Mouse (Mus musculus) kidney, adult 2 months (tissue): ENCODE results near the gene Svip. TPM values are rescaled to one million over a fixed set of nuclear protein-coding genes. Genes with fewer than 3 reads are reported as not detected.

Source experiments
- DNase-seq: peaks from one replicate; pipeline ENCODE4 v3.0.0; 2021
- H3K27ac ChIP-seq: fragments of 200-500 bp; 2 replicates; pipeline ENCODE4 v1.5.1; 2012; ENCODE audit warnings: low read depth, low read length, control low read depth, inconsistent platforms; ENCODE audit not compliant: insufficient read depth
- H3K27me3 ChIP-seq: fragments of 200-500 bp; replicated peaks from 2 replicates; pipeline ENCODE4 v1.6.1; 2012; ENCODE audit warnings: mild to moderate bottlenecking, moderate library complexity, low read length, inconsistent platforms; ENCODE audit not compliant: control insufficient read depth, insufficient read depth
- H3K36me3 ChIP-seq: fragments of 200-500 bp; 2 replicates; pipeline ENCODE4 v1.6.1; 2012; ENCODE audit warnings: mild to moderate bottlenecking, moderate library complexity, low read length, inconsistent platforms; ENCODE audit not compliant: control insufficient read depth, insufficient read depth
- H3K4me1 ChIP-seq: fragments of 200-500 bp; 2 replicates; pipeline ENCODE4 v1.6.1; 2011; ENCODE audit warnings: low read length; ENCODE audit not compliant: control insufficient read depth, insufficient read depth
- H3K4me3 ChIP-seq: fragments of 200-500 bp; 2 replicates; pipeline ENCODE4 v1.5.1; 2011; ENCODE audit warnings: mild to moderate bottlenecking, low read depth, low read length, control low read depth; ENCODE audit not compliant: insufficient read depth
- CTCF ChIP-seq: fragments of 200-500 bp; conservative IDR thresholded peaks from 2 replicates; pipeline ENCODE4 v1.5.1; 2011; ENCODE audit warnings: low read depth, mild to moderate bottlenecking, control low read depth, low read length, moderate library complexity, mixed read lengths; ENCODE audit not compliant: insufficient read depth, insufficient read length
- POLR2A ChIP-seq: fragments of 200-500 bp; IDR thresholded peaks from one replicate; pipeline ENCODE4 v1.6.1; 2011; ENCODE audit warnings: low read depth, low read length, control low read depth
- WGBS: fragments of 180-500 bp; shearing (Covaris S2); methylation state at CpG from one replicate; pipeline ENCODE4 v1.1.7; 2018; 5-methylcytosine and 5-hydroxymethylcytosine counted together
- polyA plus RNA-seq: library from polyadenylated mRNA; depleted of rRNA; stranded (reverse); fragments of >200 nt; gene quantifications from 2 replicates; pipeline ENCODE4 v1.2.3, GENCODE M21; 2012

Svip gene
- polyA plus RNA-seq, 1 experiment = 7.6 TPM

GRCm38 (mm10) chr7:52013457-52013856 is 7.6 kb upstream of the Svip start:
- no peak for TF ChIP-seq CTCF
- TF ChIP-seq POLR2A = no peak

DNA sequence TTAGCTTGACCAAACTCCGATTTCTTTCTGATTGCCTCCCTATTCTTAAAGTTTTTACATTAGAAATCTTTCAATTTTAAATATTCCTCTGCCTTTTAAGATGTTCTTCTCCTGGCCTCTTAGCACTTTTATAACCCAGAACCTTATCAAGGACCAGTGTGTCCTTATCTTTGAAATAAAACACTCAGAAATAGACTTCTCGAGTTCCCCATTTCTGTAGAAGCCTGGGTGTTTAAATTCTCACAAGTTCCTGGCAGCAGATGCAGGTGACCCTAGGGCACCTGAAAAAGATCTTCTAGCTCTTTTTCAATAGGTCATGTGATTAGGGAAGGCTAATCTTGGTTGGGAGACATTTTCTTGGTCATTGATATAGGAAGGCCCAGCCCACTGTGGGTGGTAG is 1.3 kb upstream of the Svip start:
- no peaks in the 10 kb centered on the region for H3K27me3 ChIP-seq
- H3K36me3 ChIP-seq = no peaks in the 10 kb centered on the region
- DNase-seq = no peak
- WGBS = 84% methylated on average over 2 of the region's 2 CpGs
- H3K4me3 ChIP-seq = no peak overlapping the region
- H3K27ac ChIP-seq = no peak overlapping the region
- no peaks in the 10 kb centered on the region for H3K4me1 ChIP-seq
- TF ChIP-seq POLR2A = no peak
- no peak for TF ChIP-seq CTCF

More at GRCm38 (mm10) chr7:52013457-52013856, 7.6 kb upstream of the Svip start:
- Histone ChIP-seq H3K4me1 (no peaks in the 10 kb centered on the region), H3K36me3 (no peaks in the 10 kb centered on the region), H3K27me3 (no peaks in the 10 kb centered on the region), H3K27ac (no peak overlapping the region), H3K4me3 (no peak overlapping the region)
- WGBS = 78% methylated on average over 7 of the region's 7 CpGs
- DNase-seq = no peak

DNA sequence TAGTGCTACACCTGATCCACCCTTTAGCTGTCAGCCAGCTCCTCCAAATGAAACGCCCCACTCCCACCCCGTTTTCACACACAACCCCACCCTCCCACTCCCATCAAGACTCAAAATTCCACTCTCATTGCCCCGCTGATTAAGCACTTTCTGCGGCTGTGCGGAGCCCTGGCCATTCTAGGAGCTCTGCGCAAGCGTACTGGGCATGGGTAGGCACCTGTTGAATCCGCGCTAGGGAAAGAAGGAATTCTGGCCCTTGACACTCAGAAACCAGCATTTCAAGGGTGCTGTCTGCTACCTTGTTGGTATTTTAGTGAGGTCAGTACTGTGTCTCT is 445 bp upstream of the Svip start:
- peak overlapping the region; percentile 83 for H3K4me3 ChIP-seq
- H3K27me3 ChIP-seq = no peaks in the 10 kb centered on the region
- H3K27ac ChIP-seq = peak overlapping the region; percentile 94; the same call in 1 of the 2 replicates
- TF ChIP-seq CTCF (no peak), POLR2A (no peak)
- WGBS = 1% methylated on average over 9 of the region's 9 CpGs
- DNase-seq = no peak
- no peaks in the 10 kb centered on the region for H3K4me1 ChIP-seq
- no peaks in the 10 kb centered on the region for H3K36me3 ChIP-seq

DNA sequence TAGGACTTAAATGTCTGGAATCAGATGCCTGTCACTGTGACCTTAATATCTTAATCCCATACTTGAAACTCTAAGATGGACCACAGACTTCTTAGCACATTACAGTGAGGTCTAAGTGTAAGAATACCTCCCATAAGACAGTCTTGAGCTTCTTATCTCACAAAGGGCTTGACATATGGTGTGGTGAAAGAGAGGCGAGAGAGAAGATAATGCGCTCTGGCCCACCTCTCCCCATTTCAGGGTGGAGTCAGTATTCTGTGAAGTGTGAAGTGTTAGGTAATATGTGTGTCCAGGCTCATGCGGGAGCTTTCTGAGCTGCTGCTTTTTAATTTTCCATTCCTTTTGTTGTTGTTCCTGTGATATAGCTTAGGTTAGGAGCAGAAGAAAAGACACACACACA is 14.8 kb downstream of the Svip start:
- WGBS = 76% methylated on average over 3 of the region's 3 CpGs

GRCm38 (mm10) chr7:51986909-51987308 is 18.9 kb downstream of the Svip start:
- H3K4me3 ChIP-seq = no peak overlapping the region
- H3K4me1 ChIP-seq = no peaks in the 10 kb centered on the region
- no peaks in the 10 kb centered on the region for H3K27me3 ChIP-seq
- WGBS = 54% methylated on average over 6 of the region's 6 CpGs
- H3K27ac ChIP-seq = no peak overlapping the region
- no peaks in the 10 kb centered on the region; the same call in 1 of the 2 replicates for H3K36me3 ChIP-seq
- no peak for DNase-seq
- no peak for TF ChIP-seq CTCF
- no peak for TF ChIP-seq POLR2A

More for the DNA sequence above, 14.8 kb downstream of the Svip start:
- DNase-seq = no peak
- no peak overlapping the region for H3K27ac ChIP-seq
- H3K27me3 ChIP-seq = no peaks in the 10 kb centered on the region
- H3K4me3 ChIP-seq = no peak overlapping the region
- no peaks in the 10 kb centered on the region for H3K4me1 ChIP-seq
- no peak for TF ChIP-seq POLR2A
- no peak for TF ChIP-seq CTCF
- H3K36me3 ChIP-seq = no peaks in the 10 kb centered on the region; the same call in 1 of the 2 replicates

- Histone ChIP-seq H3K4me1 (no peaks in the 10 kb centered on the region), H3K36me3 (no peaks in the 10 kb centered on the region; the same call in 1 of the 2 replicates), H3K4me3 (no peak overlapping the region), H3K27ac (no peak overlapping the region), H3K27me3 (no peaks in the 10 kb centered on the region)
- no peak for DNase-seq
- no peak for TF ChIP-seq POLR2A
- TF ChIP-seq CTCF = no peak
- WGBS = 87% methylated on average over 6 of the region's 6 CpGs
Measured at GRCm38 (mm10) chr7:51985763-51986162, 20.1 kb downstream of the Svip start.

DNA sequence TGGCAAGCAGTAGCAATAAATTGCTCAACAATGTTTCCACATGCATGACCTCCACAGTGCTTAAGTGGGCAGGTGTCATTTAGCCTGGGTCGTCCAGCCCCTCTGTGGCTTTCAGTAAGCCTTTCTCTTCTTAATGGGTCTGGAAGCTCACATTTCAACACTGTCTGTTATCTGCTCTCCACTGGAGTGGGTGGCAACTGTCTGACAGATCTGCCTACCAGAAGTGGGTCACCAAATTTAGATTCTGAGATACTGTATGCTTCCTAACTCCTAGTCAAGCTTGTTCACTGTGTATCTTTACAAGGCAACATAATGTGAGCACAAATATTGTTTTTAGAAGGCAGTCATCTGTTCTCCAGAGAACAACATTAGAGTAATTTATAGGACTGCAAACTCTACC is 23.5 kb downstream of the Svip start:
- H3K27me3 ChIP-seq = no peaks in the 10 kb centered on the region
- DNase-seq = no peak
- no peaks in the 10 kb centered on the region; the same call in 1 of the 2 replicates for H3K36me3 ChIP-seq
- H3K27ac ChIP-seq = no peak overlapping the region
- TF ChIP-seq CTCF (no peak), POLR2A (no peak)
- H3K4me3 ChIP-seq = no peak overlapping the region
- WGBS = 23% methylated on average over 1 of the region's 1 CpGs
- H3K4me1 ChIP-seq = no peaks in the 10 kb centered on the region
